Mouse (Mus musculus): ENCODE measurements at regions not wholly inside any gene's neighbourhood (a gene's known extent, or its start where the extent isn't known, plus 50 kb on each side); places are given as distances from the start of the nearest gene placed in this dataset.

DNA sequence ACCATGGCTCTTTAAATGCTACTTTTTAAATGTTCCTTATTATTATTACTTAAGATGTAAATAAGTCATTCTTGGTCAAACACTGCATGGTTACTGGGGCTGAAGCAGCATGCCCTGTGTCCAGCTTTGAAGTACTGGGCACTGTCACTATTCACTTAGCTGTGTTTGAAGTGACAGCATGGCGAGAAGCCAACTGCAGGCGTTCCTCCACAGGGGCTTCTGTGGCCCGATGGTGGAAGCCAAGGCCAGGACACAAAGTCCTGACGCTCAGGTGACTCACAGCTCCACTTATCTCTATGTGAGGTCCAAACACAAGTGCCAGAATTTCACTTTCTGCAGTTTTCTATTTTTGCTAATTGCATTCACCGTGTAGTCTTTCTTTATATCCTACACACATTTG, 65.3 kb downstream of the Cdca7 start:
- no peaks in the 10 kb centered on the region for H3K36me3 ChIP-seq (ENCODE audit: insufficient read depth, low read length)
- no peaks in the 10 kb centered on the region for H3K4me1 ChIP-seq (ENCODE audit: insufficient read depth, low read length)
- DNase-seq (ENCODE audit: low spot score) (no peak), ATAC-seq (ENCODE audit: low FRiP score) (no peak)
- WGBS, result 62% methylated on average over 5 of the region's 5 CpGs
- no peak overlapping the region for H3K9ac ChIP-seq (replicated peaks; ENCODE audit: low read length, poor library complexity, severe bottlenecking)
- H3K27me3 ChIP-seq (ENCODE audit: insufficient read depth, low read length), result no peaks in the 10 kb centered on the region
- H3K4me3 ChIP-seq (ENCODE audit: low read depth, low read length), result no peak overlapping the region
- no peaks in the 10 kb centered on the region for H3K9me3 ChIP-seq (ENCODE audit: low read length)
- H3K27ac ChIP-seq (ENCODE audit: low read depth, low read length), result no peak overlapping the region
- no peak overlapping the region for H3K4me2 ChIP-seq (ENCODE audit: low read depth, low read length, poor library complexity, severe bottlenecking)
- no peak for TF ChIP-seq CTCF (IDR thresholded peaks at IDR 0.05)

DNA sequence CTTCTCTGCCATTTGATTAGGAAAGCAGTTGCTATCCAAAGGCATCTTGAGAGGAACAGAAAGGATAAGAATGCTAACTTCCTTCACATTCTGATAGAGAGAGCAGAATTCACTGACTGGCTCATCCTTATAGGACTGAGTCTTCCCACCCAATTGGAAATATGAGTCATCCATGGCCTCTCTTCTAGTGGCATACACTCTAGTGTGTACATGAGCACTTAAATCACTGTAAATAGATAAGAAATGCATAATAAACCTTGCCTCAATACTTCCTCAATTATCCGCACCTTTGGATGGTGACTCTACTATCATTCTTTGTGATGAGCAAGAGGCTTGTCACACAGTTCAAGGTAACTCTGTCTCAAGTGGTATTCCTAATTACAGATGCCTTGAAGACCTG, 69.5 kb downstream of the Cdca7 start:
- H3K27me3 ChIP-seq (ENCODE audit: insufficient read depth, low read length), result no peaks in the 10 kb centered on the region; the same call in 1 of the 2 replicates
- H3K4me3 ChIP-seq (ENCODE audit: low read depth, low read length), result no peak overlapping the region
- no peaks in the 10 kb centered on the region for H3K4me1 ChIP-seq (ENCODE audit: insufficient read depth, low read length)
- ATAC-seq (ENCODE audit: low FRiP score), result no peak
- H3K4me2 ChIP-seq (ENCODE audit: low read depth, low read length, poor library complexity, severe bottlenecking), result no peak overlapping the region
- H3K9me3 ChIP-seq (ENCODE audit: low read length), result no peaks in the 10 kb centered on the region
- H3K9ac ChIP-seq (replicated peaks; ENCODE audit: low read length, poor library complexity, severe bottlenecking), result no peak overlapping the region
- 96% methylated on average over 1 of the region's 1 CpGs for WGBS
- TF ChIP-seq CTCF (IDR thresholded peaks at IDR 0.05), result no peak
- no peak for DNase-seq (ENCODE audit: low spot score)
- H3K36me3 ChIP-seq (ENCODE audit: insufficient read depth, low read length), result no peaks in the 10 kb centered on the region
- H3K27ac ChIP-seq (ENCODE audit: low read depth, low read length), result no peak overlapping the region

DNA sequence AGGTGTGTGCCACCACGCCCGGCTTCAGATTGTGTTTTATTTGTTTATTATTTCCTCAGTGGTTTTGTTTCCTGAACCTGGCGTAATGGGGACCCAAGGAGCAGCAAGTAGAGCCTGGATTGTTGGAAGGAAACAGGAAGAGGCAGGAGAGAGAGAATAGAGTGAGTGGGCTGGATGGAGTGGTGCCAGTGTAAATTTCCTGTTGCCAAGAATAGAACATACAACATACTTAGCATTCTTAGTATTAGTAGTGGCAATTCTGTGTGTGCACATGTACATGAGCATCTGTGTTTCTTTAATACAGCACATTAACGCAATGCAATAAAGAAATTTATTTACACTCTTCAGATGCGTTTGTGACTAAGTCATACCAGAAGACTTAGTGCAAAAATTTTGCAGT, 70.5 kb downstream of the Cdca7 start:
- Histone ChIP-seq H3K27me3 (ENCODE audit: insufficient read depth, low read length) (no peaks in the 10 kb centered on the region; the same call in 1 of the 2 replicates), H3K4me1 (ENCODE audit: insufficient read depth, low read length) (no peaks in the 10 kb centered on the region), H3K36me3 (ENCODE audit: insufficient read depth, low read length) (no peaks in the 10 kb centered on the region), H3K4me2 (ENCODE audit: low read depth, low read length, poor library complexity, severe bottlenecking) (no peak overlapping the region), H3K27ac (ENCODE audit: low read depth, low read length) (no peak overlapping the region), H3K9ac (replicated peaks; ENCODE audit: low read length, poor library complexity, severe bottlenecking) (no peak overlapping the region), H3K4me3 (ENCODE audit: low read depth, low read length) (no peak overlapping the region), H3K9me3 (ENCODE audit: low read length) (no peaks in the 10 kb centered on the region)
- ATAC-seq (ENCODE audit: low FRiP score), result no peak
- no peak for DNase-seq (ENCODE audit: low spot score)
- 89% methylated on average over 5 of the region's 5 CpGs for WGBS
- TF ChIP-seq CTCF (IDR thresholded peaks at IDR 0.05), result no peak

DNA sequence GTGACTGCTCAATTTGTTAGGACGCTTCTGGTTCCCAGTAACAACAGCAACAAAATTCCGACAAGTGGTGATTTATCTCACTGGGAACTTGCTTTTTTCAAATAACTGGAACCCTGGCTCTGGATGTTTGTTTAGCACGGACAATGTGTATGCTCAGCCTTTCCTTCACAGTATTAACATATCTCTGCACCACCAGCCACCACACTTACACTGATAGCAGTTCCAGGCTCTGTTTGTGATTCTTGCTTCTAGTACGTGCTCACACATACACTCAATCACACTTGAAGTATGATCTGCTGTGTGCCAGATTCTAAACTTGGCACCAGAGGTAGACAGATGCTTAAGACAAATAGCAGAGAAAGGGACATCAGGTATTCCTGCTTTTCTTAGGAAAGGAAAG, 71.0 kb downstream of the Cdca7 start:
- Histone ChIP-seq H3K9ac (replicated peaks; ENCODE audit: low read length, poor library complexity, severe bottlenecking) (no peak overlapping the region), H3K4me2 (ENCODE audit: low read depth, low read length, poor library complexity, severe bottlenecking) (no peak overlapping the region), H3K4me3 (ENCODE audit: low read depth, low read length) (no peak overlapping the region), H3K27ac (ENCODE audit: low read depth, low read length) (no peak overlapping the region), H3K36me3 (ENCODE audit: insufficient read depth, low read length) (no peaks in the 10 kb centered on the region), H3K27me3 (ENCODE audit: insufficient read depth, low read length) (no peaks in the 10 kb centered on the region; the same call in 1 of the 2 replicates), H3K4me1 (ENCODE audit: insufficient read depth, low read length) (no peaks in the 10 kb centered on the region), H3K9me3 (ENCODE audit: low read length) (no peaks in the 10 kb centered on the region)
- no peak for DNase-seq (ENCODE audit: low spot score)
- ATAC-seq (ENCODE audit: low FRiP score), result no peak
- 76% methylated on average over 4 of the region's 4 CpGs for WGBS
- TF ChIP-seq CTCF (IDR thresholded peaks at IDR 0.05), result no peak

DNA sequence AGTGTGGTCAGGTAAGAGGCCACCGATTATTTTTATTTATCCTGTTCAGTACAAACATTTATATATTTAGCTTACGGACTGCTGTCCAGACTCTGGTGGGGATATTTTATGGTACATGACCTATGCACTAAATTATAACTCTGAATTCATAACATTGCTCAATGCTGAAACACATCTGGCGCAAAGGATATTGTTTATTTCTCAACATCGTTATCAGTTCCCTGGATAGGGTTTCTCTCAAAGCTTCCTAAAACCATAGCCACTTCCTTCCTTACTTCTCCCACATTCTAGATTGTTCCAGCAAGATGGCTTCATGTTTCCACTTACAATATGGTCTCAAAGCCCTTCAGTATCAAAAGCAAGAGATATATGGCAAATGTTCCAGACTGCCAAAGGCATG, 75.3 kb downstream of the Cdca7 start:
- 87% methylated on average over 4 of the region's 4 CpGs for WGBS
- no peaks in the 10 kb centered on the region for H3K36me3 ChIP-seq (ENCODE audit: insufficient read depth, low read length)
- no peak for ATAC-seq (ENCODE audit: low FRiP score)

DNA sequence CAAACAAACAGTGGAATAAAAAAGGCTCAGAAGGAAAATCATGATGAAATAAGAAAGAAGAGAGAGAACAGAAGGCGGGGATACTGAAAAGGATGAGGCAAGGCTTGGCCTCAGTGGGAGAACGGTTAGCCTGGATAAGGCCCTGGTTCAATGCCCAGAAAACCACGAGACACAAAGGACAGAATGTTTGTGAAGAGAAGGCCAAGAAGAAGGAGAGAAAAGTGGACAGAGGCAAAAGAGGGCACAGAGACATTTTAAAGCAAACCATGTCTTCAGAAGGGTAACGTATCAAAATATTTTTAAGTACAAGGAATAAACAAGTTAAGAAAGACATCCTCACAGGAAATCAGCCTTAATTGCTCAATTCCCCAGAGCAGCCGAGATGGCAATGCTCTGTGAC, 78.6 kb downstream of the Cdca7 start:
- H3K9me3 ChIP-seq (ENCODE audit: low read length), result no peaks in the 10 kb centered on the region
- no peaks in the 10 kb centered on the region for H3K4me1 ChIP-seq (ENCODE audit: insufficient read depth, low read length)
- H3K9ac ChIP-seq (replicated peaks; ENCODE audit: low read length, poor library complexity, severe bottlenecking), result no peak overlapping the region
- no peaks in the 10 kb centered on the region for H3K36me3 ChIP-seq (ENCODE audit: insufficient read depth, low read length)
- no peak overlapping the region for H3K27ac ChIP-seq (ENCODE audit: low read depth, low read length)
- DNase-seq (ENCODE audit: low spot score), result no peak
- TF ChIP-seq CTCF (IDR thresholded peaks at IDR 0.05), result no peak
- H3K4me2 ChIP-seq (ENCODE audit: low read depth, low read length, poor library complexity, severe bottlenecking), result no peak overlapping the region
- H3K27me3 ChIP-seq (ENCODE audit: insufficient read depth, low read length), result no peaks in the 10 kb centered on the region
- no peak for ATAC-seq (ENCODE audit: low FRiP score)
- no peak overlapping the region for H3K4me3 ChIP-seq (ENCODE audit: low read depth, low read length)
- WGBS, result 84% methylated on average over 5 of the region's 5 CpGs

More for the DNA sequence above, 75.3 kb downstream of the Cdca7 start:
- Histone ChIP-seq H3K4me2 (ENCODE audit: low read depth, low read length, poor library complexity, severe bottlenecking) (no peak overlapping the region), H3K4me3 (ENCODE audit: low read depth, low read length) (no peak overlapping the region), H3K9me3 (ENCODE audit: low read length) (no peaks in the 10 kb centered on the region), H3K27me3 (ENCODE audit: insufficient read depth, low read length) (no peaks in the 10 kb centered on the region; the same call in 1 of the 2 replicates), H3K9ac (replicated peaks; ENCODE audit: low read length, poor library complexity, severe bottlenecking) (no peak overlapping the region), H3K4me1 (ENCODE audit: insufficient read depth, low read length) (no peaks in the 10 kb centered on the region), H3K27ac (ENCODE audit: low read depth, low read length) (no peak overlapping the region)
- no peak for TF ChIP-seq CTCF (IDR thresholded peaks at IDR 0.05)
- DNase-seq (ENCODE audit: low spot score), result no peak

Data from midbrain, postnatal 0 days (tissue).